Mouse (Mus musculus): ENCODE measurements at regions not wholly inside any gene's neighbourhood (a gene's known extent, or its start where the extent isn't known, plus 50 kb on each side); places are given as distances from the start of the nearest gene placed in this dataset.
A peak's percentile ranks its signal among the peaks of the same experiment; 100 is the strongest.

- H3K27ac ChIP-seq (ENCODE audit: low read length), result no peak overlapping the region; the same call in none of the 2 replicates
- H3K36me3 ChIP-seq (ENCODE audit: control insufficient read depth, insufficient read depth, low read length), result no peaks in the 10 kb centered on the region
- no peaks in the 10 kb centered on the region for H3K9me3 ChIP-seq (replicated peaks; ENCODE audit: control insufficient read depth, low read length, poor library complexity, severe bottlenecking)
- H3K9ac ChIP-seq (ENCODE audit: low read depth, low read length), result no peak overlapping the region
- no peak overlapping the region for H3K4me2 ChIP-seq (ENCODE audit: low read length)
- WGBS, result 39% methylated on average over 5 of the region's 5 CpGs
- H3K4me1 ChIP-seq (ENCODE audit: control insufficient read depth, insufficient read depth, low read length), result peaks cover 6% of the 10 kb centered on the region
- H3K4me3 ChIP-seq (ENCODE audit: low read depth, low read length), result no peak overlapping the region
- H3K27me3 ChIP-seq (ENCODE audit: control insufficient read depth, insufficient read depth, low read depth, low read length), result no peaks in the 10 kb centered on the region
- ATAC-seq, result 0 out of 2 replicates have a peak, but pooled peaks have one; percentile 43
These were observed 602.9 kb upstream of the Fam92a start for GRCm38 (mm10) chr4:12774671-12775070.

GRCm38 (mm10) chr4:12773201-12773600 lies 601.4 kb upstream of the Fam92a start:
- ATAC-seq, result no peak

GRCm38 (mm10) chr4:12770131-12770780 lies 598.4 kb upstream of the Fam92a start:
- H3K36me3 ChIP-seq (ENCODE audit: control insufficient read depth, insufficient read depth, low read length), result no peaks in the 10 kb centered on the region
- no peaks in the 10 kb centered on the region for H3K27me3 ChIP-seq (ENCODE audit: control insufficient read depth, insufficient read depth, low read depth, low read length)
- no peak overlapping the region for H3K4me3 ChIP-seq (ENCODE audit: low read depth, low read length)
- peaks cover 6% of the 10 kb centered on the region for H3K4me1 ChIP-seq (ENCODE audit: control insufficient read depth, insufficient read depth, low read length)
- H3K27ac ChIP-seq (ENCODE audit: low read length), result no peak overlapping the region
- 36% methylated on average over 5 of the region's 5 CpGs for WGBS
- ATAC-seq, result no peak
- H3K4me2 ChIP-seq (ENCODE audit: low read length), result no peak overlapping the region
- H3K9ac ChIP-seq (ENCODE audit: low read depth, low read length), result no peak overlapping the region
- H3K9me3 ChIP-seq (replicated peaks; ENCODE audit: control insufficient read depth, low read length, poor library complexity, severe bottlenecking), result no peaks in the 10 kb centered on the region

More at GRCm38 (mm10) chr4:12773201-12773600, 601.4 kb upstream of the Fam92a start:
- no peaks in the 10 kb centered on the region for H3K36me3 ChIP-seq (ENCODE audit: control insufficient read depth, insufficient read depth, low read length)
- no peak overlapping the region for H3K4me2 ChIP-seq (ENCODE audit: low read length)
- peaks cover 6% of the 10 kb centered on the region for H3K4me1 ChIP-seq (ENCODE audit: control insufficient read depth, insufficient read depth, low read length)
- H3K27ac ChIP-seq (ENCODE audit: low read length), result no peak overlapping the region
- 59% methylated on average over 7 of the region's 7 CpGs for WGBS
- H3K4me3 ChIP-seq (ENCODE audit: low read depth, low read length), result no peak overlapping the region
- H3K9ac ChIP-seq (ENCODE audit: low read depth, low read length), result no peak overlapping the region
- no peaks in the 10 kb centered on the region for H3K9me3 ChIP-seq (replicated peaks; ENCODE audit: control insufficient read depth, low read length, poor library complexity, severe bottlenecking)
- H3K27me3 ChIP-seq (ENCODE audit: control insufficient read depth, insufficient read depth, low read depth, low read length), result no peaks in the 10 kb centered on the region

DNA sequence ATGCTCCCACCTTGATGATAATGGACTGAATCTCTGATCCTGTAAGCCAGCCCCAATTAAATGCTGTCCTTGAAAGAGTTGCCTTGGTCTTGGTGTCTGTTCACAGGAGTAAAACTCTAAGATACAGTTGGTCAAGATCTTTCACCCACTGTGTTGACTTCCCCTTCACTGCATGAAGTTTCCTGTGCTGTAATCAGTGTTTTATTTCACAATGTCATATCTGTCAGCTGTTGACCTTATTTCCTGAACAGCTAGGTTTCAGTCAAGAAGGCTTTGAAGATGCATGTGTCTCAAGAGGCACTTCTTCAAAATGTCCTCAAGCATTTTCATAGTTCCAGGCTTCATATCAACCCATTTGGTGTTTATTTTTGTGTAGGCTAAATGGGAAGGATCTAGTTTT lies 597.3 kb upstream of the Fam92a start:
- no peaks in the 10 kb centered on the region for H3K27me3 ChIP-seq (ENCODE audit: control insufficient read depth, insufficient read depth, low read depth, low read length)
- H3K36me3 ChIP-seq (ENCODE audit: control insufficient read depth, insufficient read depth, low read length), result no peaks in the 10 kb centered on the region
- H3K9me3 ChIP-seq (replicated peaks; ENCODE audit: control insufficient read depth, low read length, poor library complexity, severe bottlenecking), result no peaks in the 10 kb centered on the region
- H3K4me1 ChIP-seq (ENCODE audit: control insufficient read depth, insufficient read depth, low read length), result no peaks in the 10 kb centered on the region
- no peak overlapping the region for H3K4me2 ChIP-seq (ENCODE audit: low read length)
- H3K4me3 ChIP-seq (ENCODE audit: low read depth, low read length), result no peak overlapping the region
- no peak overlapping the region for H3K27ac ChIP-seq (ENCODE audit: low read length)
- no peak overlapping the region for H3K9ac ChIP-seq (ENCODE audit: low read depth, low read length)
- ATAC-seq, result no peak

DNA sequence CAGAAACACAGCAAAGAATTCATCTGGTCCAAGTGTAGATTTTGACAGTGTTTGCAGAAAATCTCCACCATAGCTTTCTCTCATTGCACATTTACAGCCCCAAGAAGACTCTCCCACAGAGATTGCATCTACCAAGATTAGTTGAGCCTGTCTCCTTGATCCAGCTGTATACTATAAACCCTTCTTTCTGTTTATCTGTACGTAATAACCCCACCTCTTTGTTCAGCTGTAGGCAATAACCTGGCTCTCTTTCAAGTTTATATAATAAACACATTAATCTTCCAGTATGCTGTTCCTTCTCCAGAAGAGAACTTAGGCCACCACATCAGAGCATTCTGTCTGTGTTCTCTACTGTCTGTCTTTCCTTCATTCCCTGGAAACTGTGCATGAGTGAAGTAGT lies 594.9 kb upstream of the Fam92a start:
- Histone ChIP-seq H3K9me3 (replicated peaks; ENCODE audit: control insufficient read depth, low read length, poor library complexity, severe bottlenecking) (no peaks in the 10 kb centered on the region), H3K27me3 (ENCODE audit: control insufficient read depth, insufficient read depth, low read depth, low read length) (no peaks in the 10 kb centered on the region), H3K4me2 (ENCODE audit: low read length) (no peak overlapping the region), H3K4me3 (ENCODE audit: low read depth, low read length) (no peak overlapping the region), H3K4me1 (ENCODE audit: control insufficient read depth, insufficient read depth, low read length) (no peaks in the 10 kb centered on the region), H3K9ac (ENCODE audit: low read depth, low read length) (no peak overlapping the region), H3K36me3 (ENCODE audit: control insufficient read depth, insufficient read depth, low read length) (no peaks in the 10 kb centered on the region), H3K27ac (ENCODE audit: low read length) (no peak overlapping the region)
- ATAC-seq, result no peak
- 95% methylated on average over 1 of the region's 1 CpGs for WGBS

GRCm38 (mm10) chr4:12750817-12751216 lies 579.0 kb upstream of the Fam92a start:
- Histone ChIP-seq H3K9me3 (replicated peaks; ENCODE audit: control insufficient read depth, low read length, poor library complexity, severe bottlenecking) (no peaks in the 10 kb centered on the region), H3K4me1 (ENCODE audit: control insufficient read depth, insufficient read depth, low read length) (no peaks in the 10 kb centered on the region), H3K36me3 (ENCODE audit: control insufficient read depth, insufficient read depth, low read length) (no peaks in the 10 kb centered on the region), H3K27me3 (ENCODE audit: control insufficient read depth, insufficient read depth, low read depth, low read length) (no peaks in the 10 kb centered on the region), H3K4me2 (ENCODE audit: low read length) (no peak overlapping the region), H3K9ac (ENCODE audit: low read depth, low read length) (no peak overlapping the region), H3K4me3 (ENCODE audit: low read depth, low read length) (no peak overlapping the region), H3K27ac (ENCODE audit: low read length) (no peak overlapping the region)
- WGBS, result 72% methylated on average over 2 of the region's 2 CpGs
- ATAC-seq, result no peak

DNA sequence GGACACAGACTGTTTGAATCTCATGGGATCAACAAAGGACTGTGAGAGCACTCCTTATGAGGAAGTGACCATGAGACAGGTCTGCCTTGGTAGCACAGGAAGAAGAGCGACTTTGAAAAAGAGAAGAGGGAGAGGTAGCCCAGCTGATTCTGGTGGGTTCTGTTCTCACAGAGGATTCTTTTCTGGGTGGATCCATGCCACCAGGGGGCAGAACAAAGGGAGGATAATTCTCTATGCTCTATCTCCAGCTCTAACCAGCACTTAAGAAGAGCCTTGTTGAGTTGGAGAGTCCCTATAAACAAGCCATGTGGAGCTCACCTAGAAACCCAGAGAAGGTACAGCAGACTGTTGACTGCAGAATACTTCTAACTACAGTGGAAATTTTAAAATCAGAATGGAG lies 578.1 kb upstream of the Fam92a start:
- Histone ChIP-seq H3K4me3 (ENCODE audit: low read depth, low read length) (no peak overlapping the region), H3K4me2 (ENCODE audit: low read length) (no peak overlapping the region), H3K27ac (ENCODE audit: low read length) (no peak overlapping the region), H3K9ac (ENCODE audit: low read depth, low read length) (no peak overlapping the region), H3K27me3 (ENCODE audit: control insufficient read depth, insufficient read depth, low read depth, low read length) (no peaks in the 10 kb centered on the region), H3K36me3 (ENCODE audit: control insufficient read depth, insufficient read depth, low read length) (no peaks in the 10 kb centered on the region), H3K4me1 (ENCODE audit: control insufficient read depth, insufficient read depth, low read length) (no peaks in the 10 kb centered on the region), H3K9me3 (replicated peaks; ENCODE audit: control insufficient read depth, low read length, poor library complexity, severe bottlenecking) (no peaks in the 10 kb centered on the region)
- 100% methylated on average over 1 of the region's 1 CpGs for WGBS
- no peak for ATAC-seq

GRCm38 (mm10) chr4:12743714-12744327 lies 572.0 kb upstream of the Fam92a start:
- H3K27ac ChIP-seq (ENCODE audit: low read length), result no peak overlapping the region
- no peaks in the 10 kb centered on the region for H3K27me3 ChIP-seq (ENCODE audit: control insufficient read depth, insufficient read depth, low read depth, low read length)
- H3K4me3 ChIP-seq (ENCODE audit: low read depth, low read length), result no peak overlapping the region
- no peaks in the 10 kb centered on the region for H3K9me3 ChIP-seq (replicated peaks; ENCODE audit: control insufficient read depth, low read length, poor library complexity, severe bottlenecking)
- ATAC-seq, result no peak
- no peak overlapping the region for H3K4me2 ChIP-seq (ENCODE audit: low read length)
- H3K4me1 ChIP-seq (ENCODE audit: control insufficient read depth, insufficient read depth, low read length), result no peaks in the 10 kb centered on the region
- no peaks in the 10 kb centered on the region for H3K36me3 ChIP-seq (ENCODE audit: control insufficient read depth, insufficient read depth, low read length)
- WGBS, result 63% methylated on average over 5 of the region's 5 CpGs
- H3K9ac ChIP-seq (ENCODE audit: low read depth, low read length), result no peak overlapping the region

DNA sequence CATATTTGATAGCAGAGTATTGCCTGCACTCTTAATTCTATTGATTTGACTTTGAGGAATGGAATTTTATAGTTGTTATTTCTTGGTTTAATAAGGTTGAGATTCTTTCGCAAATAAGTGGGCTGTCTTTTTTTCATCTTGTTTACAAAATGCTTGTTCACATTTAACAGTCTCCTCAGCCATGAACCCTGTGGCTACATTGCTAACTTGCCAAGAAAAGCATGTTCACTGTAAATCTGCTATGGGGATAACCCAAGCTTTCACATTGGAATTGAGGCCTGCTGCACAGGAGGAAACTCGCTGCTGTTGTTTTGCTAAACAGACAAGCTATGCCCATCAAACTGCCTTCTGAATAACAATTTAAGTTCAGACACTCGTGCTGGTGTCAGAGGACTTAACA lies 564.6 kb upstream of the Fam92a start:
- Histone ChIP-seq H3K4me2 (ENCODE audit: low read length) (no peak overlapping the region), H3K36me3 (ENCODE audit: control insufficient read depth, insufficient read depth, low read length) (no peaks in the 10 kb centered on the region), H3K9ac (ENCODE audit: low read depth, low read length) (no peak overlapping the region), H3K4me3 (ENCODE audit: low read depth, low read length) (no peak overlapping the region), H3K9me3 (replicated peaks; ENCODE audit: control insufficient read depth, low read length, poor library complexity, severe bottlenecking) (no peaks in the 10 kb centered on the region), H3K27me3 (ENCODE audit: control insufficient read depth, insufficient read depth, low read depth, low read length) (no peaks in the 10 kb centered on the region), H3K27ac (ENCODE audit: low read length) (no peak overlapping the region), H3K4me1 (ENCODE audit: control insufficient read depth, insufficient read depth, low read length) (no peaks in the 10 kb centered on the region)
- no peak for ATAC-seq
- WGBS, result 74% methylated on average over 3 of the region's 3 CpGs
